Mouse (Mus musculus) CH12.LX (cell line): ENCODE data around the gene Tpra1.

Experiments
- CTCF ChIP-seq, 2 experiments: IDR thresholded peaks in 1 of 2; conservative IDR thresholded peaks in 1 of 2; 2 replicates each; pipeline ENCODE4 v1.5.1; 2011 to 2012; ENCODE audit warnings: low read depth in 2 of 2, low read length in 2 of 2, improper control_type of control experiment in 1 of 2, inconsistent platforms in 1 of 2, mild to moderate bottlenecking in 1 of 2, moderate library complexity in 1 of 2
- EP300 ChIP-seq: IDR thresholded peaks from 2 replicates; pipeline ENCODE4 v1.6.1; 2011; ENCODE audit warnings: low read length, improper control_type of control experiment
- ETS1 ChIP-seq: conservative IDR thresholded peaks from 2 replicates; pipeline ENCODE4 v1.6.1; 2012; ENCODE audit warnings: low read depth, mild to moderate bottlenecking, inconsistent platforms, low read length, improper control_type of control experiment, moderate library complexity
- MYC ChIP-seq: IDR thresholded peaks from 2 replicates; pipeline ENCODE4 v1.6.1; 2011; ENCODE audit warnings: low read depth, mild to moderate bottlenecking, improper control_type of control experiment, low read length
- NRF1 ChIP-seq: IDR thresholded peaks from 2 replicates; pipeline ENCODE4 v1.6.1; 2014; ENCODE audit warnings: low read depth, mild to moderate bottlenecking, inconsistent platforms, low read length, improper control_type of control experiment, moderate library complexity
- POLR2A ChIP-seq: IDR thresholded peaks from 2 replicates; pipeline ENCODE4 v1.6.1; 2011; ENCODE audit warnings: low read depth, mild to moderate bottlenecking, improper control_type of control experiment, low read length
- TBP ChIP-seq: conservative IDR thresholded peaks from 2 replicates; pipeline ENCODE4 v1.6.1; 2011; ENCODE audit warnings: low read depth, low read length, improper control_type of control experiment
- TCF12 ChIP-seq: IDR thresholded peaks from 2 replicates; pipeline ENCODE4 v1.6.1; 2014; ENCODE audit warnings: low read depth, mild to moderate bottlenecking, inconsistent platforms, low read length, improper control_type of control experiment
- UBTF ChIP-seq: IDR thresholded peaks from 2 replicates; pipeline ENCODE4 v1.6.1; 2012; ENCODE audit warnings: low read depth, mild to moderate bottlenecking, inconsistent platforms, low read length, improper control_type of control experiment, moderate library complexity

GRCm38 (mm10) chr6:88865704-88866103, 36.3 kb upstream of the Tpra1 start:
- TF ChIP-seq UBTF (no peak), CTCF (conservative IDR thresholded peaks at IDR 0.05 in 1 of 2, IDR thresholded peaks at IDR 0.05 in 1 of 2; ENCODE audit: low read depth in 2 of 2, low read length in 2 of 2) (no peak), ETS1 (no peak), TBP (no peak), POLR2A (no peak), TCF12 (no peak), NRF1 (no peak), MYC (no peak), EP300 (no peak)
